In the genomic region with DNA sequence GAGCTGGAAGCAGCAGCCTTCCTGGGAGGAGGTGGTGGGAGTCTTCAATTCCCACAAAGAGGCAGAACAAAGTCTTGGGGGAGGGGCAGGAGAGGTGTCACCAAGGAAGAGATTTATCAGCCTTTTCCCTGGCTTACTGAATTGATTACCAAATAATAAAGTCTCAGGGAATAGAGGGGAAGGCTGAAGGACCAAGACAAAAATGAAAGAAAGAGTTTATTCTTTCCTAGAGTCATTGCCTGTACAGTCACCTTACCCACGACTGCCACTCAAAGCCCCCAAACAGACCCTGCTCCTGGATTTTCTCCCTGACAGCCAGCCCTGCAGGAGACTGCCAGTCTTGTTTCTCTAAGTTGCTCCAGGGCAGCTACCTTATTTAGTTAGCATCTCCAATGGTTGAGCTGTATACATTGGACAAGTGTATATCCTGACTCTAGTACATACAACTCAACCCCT, we compare ENCODE assay signal across 17 mouse cellular contexts. TPM values are rescaled to one million over a fixed set of nuclear protein-coding genes. Genes with fewer than 3 reads are reported as not detected.
A peak's percentile ranks its signal among the peaks of the same experiment; 100 is the strongest.
DNase-seq lines count a peak whose midpoint lies in the region; ATAC-seq and TF ChIP-seq lines count a peak whose summit lies in the region.
"Had no signal": no experiment of that assay in that cellular context is flagged by ENCODE, and none has a peak within 500 bp of the region (broad histone marks: within the 10 kb centered on the region; RNA-seq: fewer than 3 reads in every experiment).

No protein-coding gene starts in this region.

- 19% methylated on average over 1 of the region's 1 CpGs for WGBS in intestine, embryonic 16.5 days
- 17% methylated on average over 1 of the region's 1 CpGs for WGBS in intestine, embryonic 15.5 days
- 20% methylated on average over 1 of the region's 1 CpGs for WGBS in hindbrain, embryonic 11.5 days
- 14% methylated on average over 1 of the region's 1 CpGs for WGBS in midbrain, embryonic 12.5 days
- 3% methylated on average over 1 of the region's 1 CpGs for WGBS in neural tube, embryonic 15.5 days

- no peak overlapping the region for H3K4me2 ChIP-seq in intestine, embryonic 16.5 days (ENCODE audit: low read depth, low read length)
- no peak overlapping the region for H3K4me2 ChIP-seq in intestine, embryonic 15.5 days (replicated peaks)
- H3K4me2 ChIP-seq in hindbrain, embryonic 11.5 days (replicated peaks; ENCODE audit: low read depth, low read length): no peak overlapping the region
- H3K4me2 ChIP-seq in midbrain, embryonic 12.5 days (replicated peaks): 0 out of 2 replicates have a peak overlapping the region, but pooled peaks have one; percentile 2
- no peak overlapping the region for H3K4me2 ChIP-seq in neural tube, embryonic 15.5 days
- H3K4me2 ChIP-seq: embryonic facial prominence, embryonic 13.5 days; kidney, embryonic 15.5 days; liver, embryonic 15.5 days had no signal

- 0 out of 2 replicates have a peak overlapping the region, but pooled peaks have one; percentile 16 for H3K27ac ChIP-seq in intestine, embryonic 16.5 days (ENCODE audit: low read length)
- H3K27ac ChIP-seq in intestine, embryonic 15.5 days: no peak overlapping the region
- no peak overlapping the region for H3K27ac ChIP-seq in hindbrain, embryonic 11.5 days (ENCODE audit: low read depth, low read length)
- 0 out of 2 replicates have a peak overlapping the region, but pooled peaks have one; percentile 46 for H3K27ac ChIP-seq in midbrain, embryonic 12.5 days (replicated peaks)
- no peak overlapping the region for H3K27ac ChIP-seq in neural tube, embryonic 15.5 days (replicated peaks)
- no peak overlapping the region for H3K27ac ChIP-seq in gastrocnemius, adult 2 months
- H3K27ac ChIP-seq: embryonic facial prominence, embryonic 13.5 days; kidney, embryonic 15.5 days; liver, embryonic 15.5 days had no signal

- H3K4me3 ChIP-seq in intestine, embryonic 16.5 days (ENCODE audit: low read length): no peak overlapping the region
- no peak overlapping the region for H3K4me3 ChIP-seq in intestine, embryonic 15.5 days (replicated peaks)
- no peak overlapping the region for H3K4me3 ChIP-seq in hindbrain, embryonic 11.5 days (ENCODE audit: low read depth, low read length)
- no peak overlapping the region for H3K4me3 ChIP-seq in midbrain, embryonic 12.5 days
- H3K4me3 ChIP-seq in neural tube, embryonic 15.5 days (replicated peaks): no peak overlapping the region
- no peak overlapping the region for H3K4me3 ChIP-seq in gastrocnemius, adult 2 months
- H3K4me3 ChIP-seq: embryonic facial prominence, embryonic 13.5 days; kidney, embryonic 15.5 days; liver, embryonic 15.5 days; myocyte had no signal

- no peaks in the 10 kb centered on the region for H3K36me3 ChIP-seq in intestine, embryonic 16.5 days (ENCODE audit: control insufficient read depth, insufficient read depth, low read length)
- no peaks in the 10 kb centered on the region for H3K36me3 ChIP-seq in intestine, embryonic 15.5 days
- no peaks in the 10 kb centered on the region for H3K36me3 ChIP-seq in hindbrain, embryonic 11.5 days (ENCODE audit: control insufficient read depth, insufficient read depth, low read length)
- no peaks in the 10 kb centered on the region for H3K36me3 ChIP-seq in midbrain, embryonic 12.5 days
- no peaks in the 10 kb centered on the region for H3K36me3 ChIP-seq in neural tube, embryonic 15.5 days
- H3K36me3 ChIP-seq: embryonic facial prominence, embryonic 13.5 days; kidney, embryonic 15.5 days; liver, embryonic 15.5 days had no signal

- TF ChIP-seq CTCF in gastrocnemius, adult 2 months (IDR thresholded peaks at IDR 0.05): no peak

- H3K9me3 ChIP-seq in intestine, embryonic 16.5 days (ENCODE audit: control insufficient read depth, low read length): no peaks in the 10 kb centered on the region
- H3K9me3 ChIP-seq in intestine, embryonic 15.5 days: no peaks in the 10 kb centered on the region
- H3K9me3 ChIP-seq in hindbrain, embryonic 11.5 days (ENCODE audit: control insufficient read depth, low read length): no peaks in the 10 kb centered on the region
- H3K9me3 ChIP-seq in midbrain, embryonic 12.5 days: no peaks in the 10 kb centered on the region
- no peaks in the 10 kb centered on the region for H3K9me3 ChIP-seq in neural tube, embryonic 15.5 days (replicated peaks)
- H3K9me3 ChIP-seq: embryonic facial prominence, embryonic 13.5 days; kidney, embryonic 15.5 days; liver, embryonic 15.5 days had no signal

- intact Hi-C loops in gastrocnemius, adult 2 months (cut with DNase I): no loop called here

- DNase-seq in hindbrain, embryonic 11.5 days (ENCODE audit: low spot score): peak; percentile 39
- no peak for DNase-seq in heart, postnatal 4 days
- DNase-seq in gastrocnemius, adult 2 months: no peak
- DNase-seq in cerebellum, postnatal 25 days: no peak
- DNase-seq: cerebellum, adult 18-20 months; layer of hippocampus, adult 9-11 months; left cerebral cortex, postnatal 4 days; lung, postnatal 4 days; thymus, postnatal 14 days had no signal

- ATAC-seq in intestine, embryonic 16.5 days: no peak
- no peak for ATAC-seq in intestine, embryonic 15.5 days
- ATAC-seq in hindbrain, embryonic 11.5 days (ENCODE audit: low FRiP score): peak; percentile 67; the same call in 1 of the 2 replicates
- ATAC-seq in midbrain, embryonic 12.5 days (ENCODE audit: low FRiP score, low read depth): peak; percentile 62
- peak; percentile 45; the same call in 1 of the 2 replicates for ATAC-seq in neural tube, embryonic 15.5 days (ENCODE audit: low FRiP score)

- H3K4me1 ChIP-seq in intestine, embryonic 16.5 days (ENCODE audit: control insufficient read depth, insufficient read depth, low read length): no peaks in the 10 kb centered on the region
- 0 out of 2 replicates have a peak, but pooled peaks cover 4% of the 10 kb centered on the region for H3K4me1 ChIP-seq in intestine, embryonic 15.5 days (replicated peaks)
- no peaks in the 10 kb centered on the region for H3K4me1 ChIP-seq in hindbrain, embryonic 11.5 days (replicated peaks; ENCODE audit: control insufficient read depth, insufficient read depth, low read length)
- H3K4me1 ChIP-seq in midbrain, embryonic 12.5 days: peaks cover 16% of the 10 kb centered on the region
- H3K4me1 ChIP-seq in neural tube, embryonic 15.5 days: peaks cover 10% of the 10 kb centered on the region; the same call in 1 of the 2 replicates
- H3K4me1 ChIP-seq: embryonic facial prominence, embryonic 13.5 days; liver, embryonic 15.5 days had no signal

- no peaks in the 10 kb centered on the region for H3K27me3 ChIP-seq in intestine, embryonic 16.5 days (replicated peaks; ENCODE audit: control insufficient read depth, insufficient read depth, low read length)
- no peaks in the 10 kb centered on the region for H3K27me3 ChIP-seq in intestine, embryonic 15.5 days (replicated peaks)
- no peaks in the 10 kb centered on the region for H3K27me3 ChIP-seq in hindbrain, embryonic 11.5 days (ENCODE audit: control insufficient read depth, insufficient read depth, low read length)
- no peaks in the 10 kb centered on the region for H3K27me3 ChIP-seq in midbrain, embryonic 12.5 days
- no peaks in the 10 kb centered on the region for H3K27me3 ChIP-seq in neural tube, embryonic 15.5 days (replicated peaks)
- H3K27me3 ChIP-seq: kidney, embryonic 15.5 days; liver, embryonic 15.5 days had no signal

- no peak overlapping the region for H3K9ac ChIP-seq in intestine, embryonic 16.5 days (ENCODE audit: low read depth, low read length)
- no peak overlapping the region for H3K9ac ChIP-seq in intestine, embryonic 15.5 days
- no peak overlapping the region for H3K9ac ChIP-seq in hindbrain, embryonic 11.5 days (ENCODE audit: low read depth, low read length)
- H3K9ac ChIP-seq in midbrain, embryonic 12.5 days (replicated peaks): no peak overlapping the region
- no peak overlapping the region for H3K9ac ChIP-seq in neural tube, embryonic 15.5 days (replicated peaks)
- H3K9ac ChIP-seq: embryonic facial prominence, embryonic 13.5 days; kidney, embryonic 15.5 days; liver, embryonic 15.5 days had no signal

RNA-seq across cellular contexts. Expression of gene Aplnr, which starts 25.6 kb away (rescaled TPM):
- 61.8 and 62.0 TPM in 2 replicates for polyA plus RNA-seq in intestine, embryonic 16.5 days (2015; fragmentation: Nextera tagmentation; extraction: Ambion mirVana)
- 59.6 and 64.8 TPM in 2 replicates for polyA plus RNA-seq in intestine, embryonic 15.5 days (2015; fragmentation: Nextera tagmentation; extraction: Ambion mirVana)
- 36.6 and 37.3 TPM in 2 replicates for polyA plus RNA-seq in hindbrain, embryonic 11.5 days (2014; fragmentation: Nextera tagmentation; extraction: Ambion mirVana)
- polyA plus RNA-seq in midbrain, embryonic 12.5 days (2016; fragmentation: Nextera tagmentation; extraction: Ambion mirVana): 32.9 and 33.8 TPM in 2 replicates
- polyA plus RNA-seq in neural tube, embryonic 15.5 days (2015; fragmentation: Nextera tagmentation; extraction: Ambion mirVana): 29.8 and 45.8 TPM in 2 replicates
- total RNA-seq in heart, postnatal 4 days (2021): 100 to 1,000 TPM in 1 of 2 experiments, 10 to 100 TPM in 1; 85.4 to 109 TPM
- total RNA-seq in gastrocnemius, adult 2 months (2021): 1 to 10 TPM; 2.5 to 5.6 TPM

RNA-seq across cellular contexts. Expression of gene Lrrc55, which starts 35.3 kb away (rescaled TPM):
- 3.4 and 4.0 TPM in 2 replicates for polyA plus RNA-seq in intestine, embryonic 16.5 days (2015; fragmentation: Nextera tagmentation; extraction: Ambion mirVana)
- polyA plus RNA-seq in intestine, embryonic 15.5 days (2015; fragmentation: Nextera tagmentation; extraction: Ambion mirVana): 4.2 and 4.4 TPM in 2 replicates
- polyA plus RNA-seq in hindbrain, embryonic 11.5 days (2014; fragmentation: Nextera tagmentation; extraction: Ambion mirVana): 1.1 and 2.3 TPM in 2 replicates
- 2.1 and 2.9 TPM in 2 replicates for polyA plus RNA-seq in midbrain, embryonic 12.5 days (2016; fragmentation: Nextera tagmentation; extraction: Ambion mirVana)
- polyA plus RNA-seq in neural tube, embryonic 15.5 days (2015; fragmentation: Nextera tagmentation; extraction: Ambion mirVana): 9.5 and 9.6 TPM in 2 replicates
- total RNA-seq in heart, postnatal 4 days (2021): 1 to 10 TPM; 2.1 to 2.7 TPM
- 1 to 10 TPM in 1 of 2 experiments, under 1 TPM in 1; 0.56 to 1.1 TPM for total RNA-seq in gastrocnemius, adult 2 months (2021)

Comparison
In these comparisons a context has a peak if more than half of its experiments do, and no peak if none do; other contexts are left out.
1. H3K27ac ChIP-seq: peak in intestine, embryonic 16.5 days (single experiment) and midbrain, embryonic 12.5 days (single experiment); none in intestine, embryonic 15.5 days (single experiment), hindbrain, embryonic 11.5 days (single experiment), neural tube, embryonic 15.5 days (single experiment) and gastrocnemius, adult 2 months (single experiment).
2. ATAC-seq: peak in hindbrain, embryonic 11.5 days (single experiment), midbrain, embryonic 12.5 days (single experiment) and neural tube, embryonic 15.5 days (single experiment); none in intestine, embryonic 16.5 days (single experiment) and intestine, embryonic 15.5 days (single experiment).